Mouse (Mus musculus) liver, adult 2 months (tissue): Measurements from ENCODE around the gene Capza1.

Source experiments
- CTCF ChIP-seq: fragments of 200-500 bp; IDR thresholded peaks from 2 replicates; pipeline ENCODE4 v1.5.1; 2011; ENCODE audit warnings: low read depth, low read length, control low read depth
- POLR2A ChIP-seq: fragments of 200-500 bp; IDR thresholded peaks from 2 replicates; pipeline ENCODE4 v1.6.1; 2011; ENCODE audit warnings: low read length, control low read depth; ENCODE audit not compliant: insufficient read depth; ENCODE audit errors: extremely low read depth

DNA sequence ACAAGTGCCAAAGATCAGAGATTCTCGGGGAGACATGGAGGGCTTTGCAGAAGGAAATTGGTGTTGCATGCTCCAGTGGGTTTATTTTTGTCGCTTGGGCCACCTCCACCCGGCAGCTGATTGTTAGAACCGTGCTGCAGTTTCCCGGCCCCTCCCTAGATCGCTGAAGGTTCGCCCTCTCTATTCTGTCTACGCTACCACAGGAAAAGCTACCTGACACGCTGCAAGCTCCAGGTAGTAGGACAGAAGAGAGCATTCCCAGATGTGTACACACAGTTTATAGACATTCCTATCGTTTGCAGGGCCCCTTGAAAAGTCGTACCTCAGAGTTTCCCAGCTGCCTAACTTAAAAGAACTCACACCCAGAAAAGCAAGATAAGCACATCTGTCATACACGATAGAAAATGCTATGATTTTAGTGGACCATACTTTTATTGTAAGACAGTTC, 1.1 kb upstream of the Capza1 start:
- TF ChIP-seq POLR2A, result no peak
- no peak for TF ChIP-seq CTCF
